Mouse (Mus musculus) lung, adult 2 months (tissue): Measurements from ENCODE around the gene Hmgcl.

ENCODE experiments used
- CTCF ChIP-seq: fragments of 200-500 bp; IDR thresholded peaks from 2 replicates; pipeline ENCODE4 v1.5.1; 2011; ENCODE audit warnings: mild to moderate bottlenecking, low read length, control low read depth; ENCODE audit not compliant: insufficient read depth
- POLR2A ChIP-seq: fragments of 200-500 bp; IDR thresholded peaks from 2 replicates; pipeline ENCODE4 v1.6.1; 2011; ENCODE audit warnings: low read depth, mild to moderate bottlenecking, control low read depth, low read length, borderline replicate concordance; ENCODE audit errors: extremely low read depth

- TF ChIP-seq CTCF: no peak
- TF ChIP-seq POLR2A: no peak
These were observed 18.9 kb downstream of the Hmgcl start for GRCm38 (mm10) chr4:135965113-135965512.
